Mouse (Mus musculus): Measurements from ENCODE around the gene Use1.

- no peak for TF ChIP-seq POLR2A (IDR thresholded peaks at IDR 0.05; ENCODE audit: control insufficient read depth, extremely low read depth, insufficient read depth, low read length, poor library complexity)
- TF ChIP-seq CTCF (IDR thresholded peaks at IDR 0.05; ENCODE audit: borderline replicate concordance, control insufficient read depth, extremely low read depth, insufficient read depth, low read length, poor library complexity), result no peak
Measured at GRCm38 (mm10) chr8:71379008-71379407, 12.4 kb downstream of the Use1 start.

Measured in thymus, adult 2 months (tissue).